Mouse (Mus musculus): ENCODE data around the gene Cox7a1. TPM values are rescaled to one million over a fixed set of nuclear protein-coding genes. Genes with fewer than 3 reads are reported as not detected.
"Not testable (repeated sequence)": the region's sequence is repeated elsewhere in the genome, so short reads cannot be mapped to it uniquely, and the experiment has no call there.

Gene Cox7a1
- total and polyA plus RNA-seq, 3 experiments, result 27.2 to 482 (median 353) TPM

- no peak for DNase-seq
Measured at GRCm38 (mm10) chr7:30193013-30193412, 9.1 kb downstream of the Cox7a1 start.

- peak; percentile 91 for DNase-seq
Measured at GRCm38 (mm10) chr7:30193581-30194100, 9.7 kb downstream of the Cox7a1 start.

- peak; percentile 72 for DNase-seq
Measured at GRCm38 (mm10) chr7:30194101-30194831, 10.3 kb downstream of the Cox7a1 start.

- DNase-seq, result peak; percentile 98
Measured at GRCm38 (mm10) chr7:30194884-30195283, 10.9 kb downstream of the Cox7a1 start.

GRCm38 (mm10) chr7:30195461-30195860, 11.5 kb downstream of the Cox7a1 start:
- no peak for DNase-seq

GRCm38 (mm10) chr7:30196171-30196570, 12.2 kb downstream of the Cox7a1 start:
- peak; percentile 81 for DNase-seq

GRCm38 (mm10) chr7:30197592-30198129, 13.7 kb downstream of the Cox7a1 start:
- DNase-seq, result no peak

GRCm38 (mm10) chr7:30198481-30198971, 14.6 kb downstream of the Cox7a1 start, which contains the start of gene Capns1:
Gene Capns1, minus strand, starts transcription at chr7:30198811.
- peak; percentile 78 for DNase-seq

GRCm38 (mm10) chr7:30199498-30200139, 15.7 kb downstream of the Cox7a1 start:
- no peak for DNase-seq

GRCm38 (mm10) chr7:30200200-30200599, 16.3 kb downstream of the Cox7a1 start:
- DNase-seq, result peak; percentile 46

GRCm38 (mm10) chr7:30200661-30201060, 16.7 kb downstream of the Cox7a1 start:
- not testable (repeated sequence) for DNase-seq

- DNase-seq, result peak; percentile 86
Measured at GRCm38 (mm10) chr7:30202895-30203690, 19.1 kb downstream of the Cox7a1 start.

GRCm38 (mm10) chr7:30204380-30204779, 20.4 kb downstream of the Cox7a1 start:
- DNase-seq, result peak; percentile 46

GRCm38 (mm10) chr7:30205383-30205782, 21.4 kb downstream of the Cox7a1 start:
- DNase-seq, result peak; percentile 70

- DNase-seq, result not testable (repeated sequence)
Measured at GRCm38 (mm10) chr7:30206364-30206763, 22.4 kb downstream of the Cox7a1 start.

- no peak for DNase-seq
Measured at GRCm38 (mm10) chr7:30211025-30211424, 27.1 kb downstream of the Cox7a1 start.

GRCm38 (mm10) chr7:30213881-30214280, 29.9 kb downstream of the Cox7a1 start:
- peak; percentile 69 for DNase-seq

GRCm38 (mm10) chr7:30215875-30216274, 31.9 kb downstream of the Cox7a1 start:
- no peak for DNase-seq

- peak; percentile 71 for DNase-seq
Measured at GRCm38 (mm10) chr7:30216723-30217151, 32.8 kb downstream of the Cox7a1 start.

- DNase-seq, result no peak
Measured at GRCm38 (mm10) chr7:30217277-30217676, 33.3 kb downstream of the Cox7a1 start.

- DNase-seq, result peak; percentile 65
Measured at GRCm38 (mm10) chr7:30219293-30220007, 35.5 kb downstream of the Cox7a1 start.
